Mouse (Mus musculus): ENCODE results near the gene Rgs7. TPM values are rescaled to one million over a fixed set of nuclear protein-coding genes. Genes with fewer than 3 reads are reported as not detected.

Rgs7 gene
- polyA plus RNA-seq, 1 experiment = 0.07 TPM

- no peaks in the 10 kb centered on the region for H3K79me2 ChIP-seq (ENCODE audit: control insufficient read depth, insufficient read depth)
- no peak overlapping the region for H3K4me3 ChIP-seq (ENCODE audit: insufficient read depth, poor library complexity, severe bottlenecking)
- no peak overlapping the region for H3ac ChIP-seq (ENCODE audit: control insufficient read depth, insufficient read length, low read depth)
- H3K36me3 ChIP-seq (ENCODE audit: control insufficient read depth, insufficient read depth) = no peaks in the 10 kb centered on the region
- no peaks in the 10 kb centered on the region for H3K27me3 ChIP-seq (ENCODE audit: control insufficient read depth, insufficient read depth, insufficient read length)
- H3K79me3 ChIP-seq (ENCODE audit: low read depth) = no peaks in the 10 kb centered on the region
- TF ChIP-seq MYOG (IDR thresholded peaks at IDR 0.05; ENCODE audit: control insufficient read depth, extremely low read depth, insufficient read length) = no peak
- TF ChIP-seq MYOD1 (IDR thresholded peaks at IDR 0.05; ENCODE audit: control insufficient read depth, insufficient read length, low read depth) = no peak
- TF ChIP-seq CTCF (IDR thresholded peaks at IDR 0.05; ENCODE audit: control insufficient read depth, insufficient read depth, insufficient read length) = no peak
- no peak for TF ChIP-seq FOSL1 (IDR thresholded peaks at IDR 0.05; ENCODE audit: insufficient read depth, low read length, poor library complexity, severe bottlenecking)
- TF ChIP-seq MAX (IDR thresholded peaks at IDR 0.05) = no peak
Measured at GRCm38 (mm10) chr1:175143051-175143450, 349.2 kb downstream of the Rgs7 start.

DNA sequence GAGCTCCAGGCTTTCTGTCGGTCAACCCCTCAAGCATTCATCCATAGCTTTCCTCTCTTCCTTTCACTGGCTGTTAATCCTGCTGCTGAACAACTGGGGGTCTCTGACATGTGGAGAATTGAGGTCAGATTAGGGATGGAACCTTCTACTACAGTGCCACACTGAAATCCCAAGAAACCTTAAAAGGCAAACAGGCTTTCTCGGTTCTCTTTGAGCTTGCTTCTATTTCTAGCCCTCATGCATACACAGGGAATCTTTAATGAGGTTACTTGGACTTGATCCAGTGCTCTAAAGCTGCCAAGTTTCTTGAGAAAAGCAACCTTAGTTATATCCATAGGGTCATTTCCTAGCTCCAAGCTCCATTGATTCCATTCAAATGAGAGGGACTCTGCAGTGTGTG lies 363.8 kb downstream of the Rgs7 start:
- Histone ChIP-seq H3K79me3 (ENCODE audit: low read depth) (no peaks in the 10 kb centered on the region), H3K4me3 (ENCODE audit: insufficient read depth, poor library complexity, severe bottlenecking) (no peak overlapping the region), H3K79me2 (ENCODE audit: control insufficient read depth, insufficient read depth) (no peaks in the 10 kb centered on the region), H3K27me3 (ENCODE audit: control insufficient read depth, insufficient read depth, insufficient read length) (no peaks in the 10 kb centered on the region), H3K36me3 (ENCODE audit: control insufficient read depth, insufficient read depth) (no peaks in the 10 kb centered on the region), H3ac (ENCODE audit: control insufficient read depth, insufficient read length, low read depth) (no peak overlapping the region)
- no peak for TF ChIP-seq CTCF (IDR thresholded peaks at IDR 0.05; ENCODE audit: control insufficient read depth, insufficient read depth, insufficient read length)
- no peak for TF ChIP-seq MYOG (IDR thresholded peaks at IDR 0.05; ENCODE audit: control insufficient read depth, extremely low read depth, insufficient read length)

- no peak overlapping the region for H3K4me3 ChIP-seq (ENCODE audit: insufficient read depth, poor library complexity, severe bottlenecking)
- TF ChIP-seq MYOD1 (IDR thresholded peaks at IDR 0.05; ENCODE audit: control insufficient read depth, insufficient read length, low read depth) = no peak
- TF ChIP-seq FOSL1 (IDR thresholded peaks at IDR 0.05; ENCODE audit: insufficient read depth, low read length, poor library complexity, severe bottlenecking) = no peak
- TF ChIP-seq USF1 (IDR thresholded peaks at IDR 0.05; ENCODE audit: low read depth) = no peak
- no peak for TF ChIP-seq CTCF (IDR thresholded peaks at IDR 0.05; ENCODE audit: control insufficient read depth, insufficient read depth, insufficient read length)
- no peak for TF ChIP-seq MAX (IDR thresholded peaks at IDR 0.05)
- no peak for TF ChIP-seq CEBPB (IDR thresholded peaks at IDR 0.05; ENCODE audit: low read depth)
- TF ChIP-seq MYOG (IDR thresholded peaks at IDR 0.05; ENCODE audit: control insufficient read depth, extremely low read depth, insufficient read length) = no peak
- H3K36me3 ChIP-seq (ENCODE audit: control insufficient read depth, insufficient read depth) = no peaks in the 10 kb centered on the region
- no peaks in the 10 kb centered on the region for H3K27me3 ChIP-seq (ENCODE audit: control insufficient read depth, insufficient read depth, insufficient read length)
- H3K79me3 ChIP-seq (ENCODE audit: low read depth) = no peaks in the 10 kb centered on the region
- no peaks in the 10 kb centered on the region for H3K79me2 ChIP-seq (ENCODE audit: control insufficient read depth, insufficient read depth)
- H3ac ChIP-seq (ENCODE audit: control insufficient read depth, insufficient read length, low read depth) = no peak overlapping the region
Measured at GRCm38 (mm10) chr1:175124416-175124815, 367.9 kb downstream of the Rgs7 start.

- no peak overlapping the region for H3ac ChIP-seq (ENCODE audit: control insufficient read depth, insufficient read length, low read depth)
- no peak for TF ChIP-seq MYOG (IDR thresholded peaks at IDR 0.05; ENCODE audit: control insufficient read depth, extremely low read depth, insufficient read length)
- TF ChIP-seq MAX (IDR thresholded peaks at IDR 0.05) = no peak
- TF ChIP-seq USF1 (IDR thresholded peaks at IDR 0.05; ENCODE audit: low read depth) = no peak
- TF ChIP-seq MYOD1 (IDR thresholded peaks at IDR 0.05; ENCODE audit: control insufficient read depth, insufficient read length, low read depth) = no peak
- TF ChIP-seq FOSL1 (IDR thresholded peaks at IDR 0.05; ENCODE audit: insufficient read depth, low read length, poor library complexity, severe bottlenecking) = no peak
- TF ChIP-seq CEBPB (IDR thresholded peaks at IDR 0.05; ENCODE audit: low read depth) = no peak
- no peak for TF ChIP-seq CTCF (IDR thresholded peaks at IDR 0.05; ENCODE audit: control insufficient read depth, insufficient read depth, insufficient read length)
- H3K4me3 ChIP-seq (ENCODE audit: insufficient read depth, poor library complexity, severe bottlenecking) = no peak overlapping the region
- no peaks in the 10 kb centered on the region for H3K79me3 ChIP-seq (ENCODE audit: low read depth)
- H3K27me3 ChIP-seq (ENCODE audit: control insufficient read depth, insufficient read depth, insufficient read length) = no peaks in the 10 kb centered on the region
- H3K79me2 ChIP-seq (ENCODE audit: control insufficient read depth, insufficient read depth) = no peaks in the 10 kb centered on the region
- no peaks in the 10 kb centered on the region for H3K36me3 ChIP-seq (ENCODE audit: control insufficient read depth, insufficient read depth)
Measured at GRCm38 (mm10) chr1:175118904-175119555, 373.3 kb downstream of the Rgs7 start.

- H3K27me3 ChIP-seq (ENCODE audit: control insufficient read depth, insufficient read depth, insufficient read length) = no peaks in the 10 kb centered on the region
- H3K79me3 ChIP-seq (ENCODE audit: low read depth) = no peaks in the 10 kb centered on the region
- TF ChIP-seq FOSL1 (IDR thresholded peaks at IDR 0.05; ENCODE audit: insufficient read depth, low read length, poor library complexity, severe bottlenecking) (no peak), USF1 (IDR thresholded peaks at IDR 0.05; ENCODE audit: low read depth) (no peak), MYOG (IDR thresholded peaks at IDR 0.05; ENCODE audit: control insufficient read depth, extremely low read depth, insufficient read length) (no peak)
- no peaks in the 10 kb centered on the region for H3K79me2 ChIP-seq (ENCODE audit: control insufficient read depth, insufficient read depth)
- no peak overlapping the region for H3K4me3 ChIP-seq (ENCODE audit: insufficient read depth, poor library complexity, severe bottlenecking)
- H3K36me3 ChIP-seq (ENCODE audit: control insufficient read depth, insufficient read depth) = no peaks in the 10 kb centered on the region
- H3ac ChIP-seq (ENCODE audit: control insufficient read depth, insufficient read length, low read depth) = no peak overlapping the region
Measured at GRCm38 (mm10) chr1:175108270-175108860, 383.9 kb downstream of the Rgs7 start.

GRCm38 (mm10) chr1:175106315-175106714 lies 386.0 kb downstream of the Rgs7 start:
- H3K27me3 ChIP-seq (ENCODE audit: control insufficient read depth, insufficient read depth, insufficient read length) = no peaks in the 10 kb centered on the region
- TF ChIP-seq CEBPB (IDR thresholded peaks at IDR 0.05; ENCODE audit: low read depth) (no peak), FOSL1 (IDR thresholded peaks at IDR 0.05; ENCODE audit: insufficient read depth, low read length, poor library complexity, severe bottlenecking) (no peak), CTCF (IDR thresholded peaks at IDR 0.05; ENCODE audit: control insufficient read depth, insufficient read depth, insufficient read length) (no peak)
- no peak overlapping the region for H3K4me3 ChIP-seq (ENCODE audit: insufficient read depth, poor library complexity, severe bottlenecking)
- no peaks in the 10 kb centered on the region for H3K79me3 ChIP-seq (ENCODE audit: low read depth)
- H3K79me2 ChIP-seq (ENCODE audit: control insufficient read depth, insufficient read depth) = no peaks in the 10 kb centered on the region
- no peaks in the 10 kb centered on the region for H3K36me3 ChIP-seq (ENCODE audit: control insufficient read depth, insufficient read depth)
- H3ac ChIP-seq (ENCODE audit: control insufficient read depth, insufficient read length, low read depth) = no peak overlapping the region

All from C2C12 (cell line).